Mouse (Mus musculus) left cerebral cortex, postnatal 10 days (tissue): ENCODE data around the gene Zdhhc13. TPM values are rescaled to one million over a fixed set of nuclear protein-coding genes. Genes with fewer than 3 reads are reported as not detected.

Source experiments
- DNase-seq, 2 experiments: peaks; one replicate each; pipeline ENCODE4 v3.0.0; 2021 to 2022; ENCODE audit warnings: low spot score in 2 of 2, mixed read lengths in 1 of 2; ENCODE audit errors: extremely low spot score in 1 of 2
- intact Hi-C: fragments of 180-260 bp; cut with DNase I; formaldehyde crosslinking; loops from one replicate; pipeline ENCODE4 v1.15.1; 2025
- total RNA-seq, 2 experiments: library from RNA; stranded (reverse); gene quantifications; 2 replicates each; pipeline ENCODE4 v1.2.3; 2021

The Zdhhc13 gene
- total RNA-seq, 2 experiments from 2014 or later = 32.4 to 34.0 TPM

DNA sequence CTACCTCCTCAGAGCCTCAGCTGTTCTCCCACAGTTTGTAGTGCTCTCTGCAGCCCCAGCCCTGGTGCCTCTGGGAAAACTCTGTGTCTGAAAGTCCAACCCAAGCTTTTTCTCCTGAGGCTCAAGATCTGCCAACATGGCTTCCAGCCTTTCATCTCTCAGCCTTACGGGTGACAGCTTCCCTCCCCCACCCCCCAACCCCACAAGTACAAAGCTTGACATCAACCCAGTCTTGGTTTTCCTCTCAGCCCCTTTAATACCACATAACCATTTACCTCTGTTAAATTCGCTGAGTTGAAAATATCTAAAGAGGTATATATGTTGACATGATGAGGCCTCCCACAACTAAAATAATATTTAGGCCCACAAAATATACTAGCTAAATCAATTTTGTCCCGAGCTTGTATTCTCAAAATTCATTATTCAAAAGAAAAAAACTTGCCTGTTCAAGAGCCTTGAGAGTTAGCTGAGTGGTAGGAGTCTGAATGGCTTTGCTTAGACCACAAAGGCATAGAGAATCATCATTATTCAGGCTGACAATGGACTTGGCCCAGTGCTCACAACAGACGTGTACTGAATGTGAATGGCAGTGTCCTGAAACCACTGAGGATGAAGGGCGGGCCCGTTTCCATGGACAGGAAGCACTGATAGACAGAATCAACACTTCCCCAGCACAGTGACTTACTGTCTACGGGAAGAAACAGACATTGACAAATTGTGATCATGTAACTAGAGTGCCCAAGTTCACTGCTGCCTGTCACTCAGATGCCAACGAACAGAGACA is 10.9 kb upstream of the Zdhhc13 start:
- DNase-seq = no peak
- intact Hi-C loops = no loop called here

DNA sequence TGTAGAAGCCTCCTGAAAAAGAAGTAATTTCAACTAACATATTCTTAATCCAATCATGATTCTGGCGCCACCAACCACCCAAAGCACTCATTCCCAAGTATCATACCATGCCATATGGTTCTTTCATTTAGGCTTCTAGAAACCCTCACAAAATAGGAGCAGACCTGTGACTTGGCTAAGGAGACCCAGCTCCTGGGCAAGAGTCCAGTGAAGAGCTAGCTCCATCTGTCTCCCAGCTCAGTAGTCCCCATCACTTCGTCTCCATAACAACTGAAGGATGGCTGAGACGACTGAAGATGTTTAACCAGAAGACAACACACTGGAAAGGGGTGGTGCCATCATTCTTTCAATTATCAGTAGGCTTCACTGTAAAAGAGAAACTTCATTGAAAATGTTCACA is 9.7 kb upstream of the Zdhhc13 start:
- DNase-seq = peak; percentile 36 to 68
- intact Hi-C loops = no loop called here

DNA sequence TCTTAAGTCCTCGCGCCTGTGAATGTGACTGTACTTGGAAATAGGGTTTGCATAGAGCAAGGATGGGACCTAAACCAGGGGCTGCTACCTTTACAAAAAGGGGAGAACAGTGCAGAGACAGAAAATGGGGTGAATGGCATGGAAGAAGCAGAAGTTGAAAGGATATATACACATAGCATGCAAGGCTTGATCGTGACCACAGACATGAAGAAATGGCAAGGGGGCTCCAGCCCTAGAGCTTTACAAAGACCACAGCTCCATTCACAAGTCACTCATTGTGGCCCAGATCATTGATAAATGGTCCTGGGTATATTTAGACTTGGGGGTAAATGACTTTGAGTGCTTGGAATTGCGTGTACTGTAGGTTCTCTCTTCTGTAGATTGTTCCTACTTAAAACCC is 6.4 kb upstream of the Zdhhc13 start:
- intact Hi-C loops = no loop called here

DNA sequence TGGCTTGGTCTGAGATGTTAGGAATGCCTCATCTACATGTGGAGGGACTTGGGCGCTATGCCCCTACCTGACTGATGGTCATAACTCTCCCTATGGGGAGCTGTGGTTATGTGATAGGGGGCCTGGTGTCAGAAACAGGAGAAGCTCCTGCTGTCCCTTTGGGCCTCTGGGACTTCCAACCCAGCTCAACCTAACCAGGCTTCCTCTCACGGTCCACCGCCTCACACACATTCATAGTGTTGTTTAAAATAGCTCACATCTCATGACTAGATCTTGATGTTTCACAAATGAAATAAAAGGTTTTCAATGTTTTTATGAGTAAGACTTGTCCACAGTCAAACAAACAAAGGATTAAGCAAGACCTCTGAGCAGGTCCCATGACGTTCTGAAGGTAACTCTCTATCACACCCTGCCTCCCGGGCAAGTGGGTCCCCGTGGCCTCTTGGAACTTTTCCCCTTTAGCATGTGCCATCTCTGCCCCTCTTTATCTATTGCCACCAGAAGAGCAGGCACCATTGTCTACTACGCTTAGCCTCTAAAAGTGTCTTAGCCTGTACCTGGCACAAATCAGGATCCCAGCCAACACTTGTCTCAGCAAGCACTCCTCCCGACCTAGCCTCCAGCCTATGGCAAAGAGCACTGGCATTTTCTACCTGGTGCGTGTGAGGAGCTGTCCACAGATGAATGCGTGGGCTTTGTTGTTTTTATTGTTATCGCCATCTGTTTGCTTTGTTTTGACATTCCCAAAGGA is 3.9 kb upstream of the Zdhhc13 start:
- intact Hi-C loops = loop anchor here (5.0 kb wide), 1 partner anchor 33 kb away; no protein-coding TSS in a partner anchor
- no peak for DNase-seq

More for the DNA sequence above, 6.4 kb upstream of the Zdhhc13 start:
- no peak for DNase-seq

DNA sequence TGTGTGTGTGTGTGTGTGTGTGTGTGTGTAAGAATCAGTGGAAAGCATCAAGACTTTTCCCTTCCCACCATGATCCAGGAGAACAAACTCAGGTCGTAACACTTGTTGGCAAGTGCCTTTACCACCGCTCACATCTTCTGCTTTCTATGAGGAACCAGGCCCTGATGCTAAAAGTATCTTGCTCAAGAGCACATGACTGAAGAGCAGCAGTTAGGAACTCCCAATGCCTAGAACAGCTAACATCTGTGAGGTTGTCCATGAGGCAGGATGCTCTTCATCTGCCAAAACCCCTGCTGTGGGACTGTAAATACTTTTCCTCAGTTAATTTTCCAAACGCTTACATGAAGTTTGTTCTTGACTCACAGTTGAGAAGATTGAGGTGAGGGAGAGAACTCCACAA is 455 bp upstream of the Zdhhc13 start:
- intact Hi-C loops = loop anchor here (5.0 kb wide), 1 partner anchor 36 kb away; no protein-coding TSS in a partner anchor
- DNase-seq = no peak

DNA sequence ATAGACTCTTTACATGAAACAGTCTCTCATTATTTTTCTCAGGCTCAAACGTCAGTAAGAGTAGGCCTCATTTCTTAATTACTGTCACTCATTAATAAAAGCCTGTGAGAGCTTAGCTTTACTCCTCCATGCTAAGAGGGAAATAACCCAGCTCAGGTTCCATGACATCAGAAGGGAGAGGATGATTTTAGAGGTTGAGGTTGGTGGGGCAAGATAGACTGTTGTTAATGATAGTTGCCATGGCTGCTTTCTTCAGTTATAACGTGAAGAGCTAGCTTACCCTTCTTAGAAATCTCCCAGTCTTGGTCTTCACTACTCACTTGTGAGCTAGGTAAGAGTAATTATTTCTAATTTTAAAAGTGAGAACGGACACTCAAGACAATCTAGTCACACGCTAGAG is 1.3 kb downstream of the Zdhhc13 start:
- no peak for DNase-seq
- intact Hi-C loops = no loop called here

DNA sequence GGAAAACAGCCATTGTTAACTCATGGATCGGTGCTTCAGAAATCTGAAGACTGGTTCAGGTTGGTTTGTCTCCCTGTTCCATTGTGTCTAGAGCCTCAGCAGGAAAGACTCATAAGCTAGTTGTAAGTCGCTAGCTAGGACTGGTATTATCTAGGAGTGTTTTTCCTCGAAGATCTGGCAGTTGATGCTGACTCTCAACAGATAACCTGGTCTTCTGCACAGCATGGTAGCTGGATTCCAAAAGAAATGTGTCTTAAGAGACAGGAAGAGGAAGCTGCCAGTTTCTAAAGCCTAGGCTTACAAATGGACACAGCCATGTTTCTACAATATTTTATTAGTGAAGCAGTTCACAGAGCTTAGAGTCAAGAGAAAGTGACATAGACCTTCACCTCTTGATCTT is 2.6 kb downstream of the Zdhhc13 start:
- intact Hi-C loops = no loop called here
- no peak for DNase-seq

DNA sequence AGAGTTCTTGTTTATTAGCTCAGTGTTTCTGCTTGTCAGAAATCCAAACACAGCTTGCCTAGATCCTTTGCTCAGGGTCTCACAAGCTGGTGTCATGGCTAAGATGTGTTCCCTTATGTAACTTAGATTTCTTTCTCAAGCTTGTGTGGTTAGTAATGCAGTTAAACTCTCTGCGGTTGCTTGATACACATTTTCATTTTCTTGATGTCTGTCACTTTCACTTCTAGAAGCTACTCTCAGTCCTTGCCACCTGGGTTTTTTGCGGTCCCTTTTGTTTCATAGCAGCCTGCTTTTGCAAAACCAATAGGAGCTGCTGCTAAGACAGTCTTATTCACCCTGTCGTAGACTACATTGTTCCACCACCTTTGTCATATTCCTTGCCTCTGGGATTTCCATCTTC is 6.3 kb downstream of the Zdhhc13 start:
- intact Hi-C loops = no loop called here
- DNase-seq = no peak

DNA sequence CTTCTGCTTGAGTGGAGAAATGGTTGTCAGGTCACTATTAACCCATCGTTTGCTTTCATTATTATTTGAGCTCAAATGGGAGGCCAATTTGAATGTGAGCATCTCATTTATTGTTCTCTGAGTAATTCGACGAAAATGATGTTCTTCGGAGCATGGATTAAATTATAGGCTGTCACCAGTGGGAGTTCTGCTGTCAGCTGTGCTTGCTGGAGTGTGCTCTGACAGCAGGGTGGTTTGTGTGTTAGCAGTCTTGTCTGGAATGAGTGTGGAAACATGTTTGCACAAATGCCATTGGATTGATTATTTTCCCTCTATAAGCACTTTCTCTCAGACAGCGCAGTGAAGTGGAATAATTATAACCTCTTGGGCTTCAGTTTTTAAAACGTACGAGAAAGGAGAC is 14.6 kb downstream of the Zdhhc13 start:
- intact Hi-C loops = no loop called here
- DNase-seq = no peak

DNA sequence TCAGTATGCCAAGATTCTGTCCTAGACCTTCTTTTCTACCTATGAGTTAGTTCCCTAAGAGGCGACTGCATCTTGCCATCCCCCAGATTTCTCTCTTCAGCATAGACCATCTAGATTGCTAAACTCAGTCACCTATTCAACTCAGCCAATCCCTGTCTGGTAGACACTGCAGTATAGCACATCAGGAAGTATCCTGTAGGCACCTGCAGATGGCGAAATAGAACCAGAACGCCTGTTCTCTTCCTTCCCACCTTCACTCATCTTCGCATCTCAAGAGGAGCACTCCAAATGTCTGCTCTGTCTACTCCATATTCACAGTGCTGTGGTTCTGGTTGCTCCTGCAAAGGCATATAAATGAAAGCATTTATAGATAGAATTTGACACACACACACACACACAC is 17.8 kb downstream of the Zdhhc13 start:
- intact Hi-C loops = no loop called here

DNA sequence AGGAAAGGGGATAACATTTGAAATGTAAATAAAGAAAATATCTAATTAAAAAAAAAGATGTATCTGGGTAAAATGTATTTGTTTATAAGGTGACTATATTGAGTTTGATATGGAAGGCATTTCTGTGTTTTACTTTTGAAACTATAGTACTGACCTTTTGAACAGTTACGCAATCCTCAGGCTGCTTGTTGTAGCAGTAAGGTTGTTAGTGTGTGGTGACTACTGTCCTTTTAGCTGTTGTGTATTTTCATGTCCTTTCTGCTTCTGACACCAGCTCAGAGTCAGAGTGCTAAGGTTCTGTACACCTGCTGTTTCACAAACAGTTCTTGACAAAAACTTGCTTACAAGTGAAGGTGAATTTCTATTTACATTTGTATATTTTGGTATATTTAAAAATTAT is 21.8 kb downstream of the Zdhhc13 start:
- intact Hi-C loops = no loop called here

More for the DNA sequence above, 17.8 kb downstream of the Zdhhc13 start:
- DNase-seq = no peak

DNA sequence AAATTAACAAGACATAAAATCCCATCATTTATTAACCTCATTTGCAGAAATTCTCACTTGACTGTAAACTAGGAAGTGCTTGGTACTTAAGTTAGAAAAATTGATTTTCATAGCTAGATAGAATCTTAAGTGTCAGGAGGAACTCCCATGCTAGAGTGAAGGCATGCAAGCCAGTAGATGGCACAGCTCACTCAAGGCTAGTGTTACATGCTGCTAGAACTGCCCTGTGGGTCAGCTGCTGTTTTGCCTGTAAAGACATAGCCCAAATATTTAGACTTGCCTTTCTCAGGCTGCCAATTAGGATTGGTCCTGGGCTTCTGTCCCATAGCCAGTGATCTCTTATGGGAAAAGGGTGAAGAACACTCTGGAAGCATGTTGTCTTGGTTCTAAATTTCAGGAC is 23.6 kb downstream of the Zdhhc13 start:
- intact Hi-C loops = no loop called here
- DNase-seq = no peak

More for the DNA sequence above, 21.8 kb downstream of the Zdhhc13 start:
- no peak for DNase-seq

DNA sequence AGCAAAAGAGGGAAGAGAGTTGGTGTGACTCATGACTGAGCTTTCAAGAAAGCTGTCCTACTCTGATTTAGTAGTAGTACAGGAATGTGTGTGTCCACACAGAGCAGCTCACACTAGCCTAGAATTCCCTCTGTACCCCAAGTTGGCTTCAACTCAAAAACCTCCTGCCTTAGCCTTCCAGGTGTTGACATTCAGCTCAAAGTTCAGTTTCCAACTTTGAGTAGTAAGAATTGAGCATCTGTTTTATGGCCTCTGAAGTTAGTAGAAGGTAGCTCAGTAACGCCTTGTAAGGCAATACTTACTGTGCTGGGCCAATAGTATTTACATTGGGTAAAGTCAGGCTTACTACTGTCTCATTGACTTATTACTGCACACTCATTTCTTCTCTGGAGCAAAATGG is 24.8 kb downstream of the Zdhhc13 start:
- intact Hi-C loops = no loop called here
- no peak for DNase-seq

DNA sequence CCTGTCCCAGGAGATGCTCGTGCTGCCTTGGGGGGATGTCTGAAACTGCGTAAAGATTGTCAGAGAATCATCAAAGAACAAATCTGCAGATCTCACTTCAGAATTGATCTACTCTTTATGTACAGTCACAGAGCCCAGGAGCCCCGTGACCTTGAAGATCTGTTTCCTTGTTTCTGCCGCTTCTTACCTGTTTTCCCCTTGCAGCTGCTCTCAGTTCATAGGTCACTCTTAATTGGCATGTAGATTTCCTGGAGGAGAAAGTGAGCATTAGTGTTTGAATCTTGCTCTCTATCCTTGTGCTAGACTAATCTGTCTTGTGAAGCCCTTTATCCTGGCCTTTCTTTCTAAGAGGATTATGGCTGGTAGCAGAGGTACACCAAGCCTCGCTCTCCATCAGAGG is 32.9 kb downstream of the Zdhhc13 start:
- intact Hi-C loops = no loop called here
- DNase-seq = no peak

DNA sequence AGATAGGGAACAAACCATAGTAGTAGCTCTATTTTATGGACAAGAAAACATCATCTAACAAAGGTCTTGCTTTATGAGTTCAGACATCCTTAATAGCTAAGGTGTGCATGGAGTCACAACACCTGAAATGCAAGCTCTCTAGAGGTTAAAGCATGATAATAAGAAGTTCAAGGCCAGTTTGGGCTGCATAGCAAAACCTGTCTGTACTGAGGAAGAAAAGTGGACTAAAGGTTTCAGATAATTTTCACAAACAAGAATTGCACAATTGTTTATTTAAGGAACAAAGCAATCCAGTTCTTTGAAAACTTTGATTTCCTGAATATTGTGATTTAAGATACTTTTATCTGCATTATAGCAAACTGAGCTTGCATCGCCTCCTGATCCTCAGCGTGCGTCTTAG is 34.8 kb downstream of the Zdhhc13 start:
- intact Hi-C loops = no loop called here
- no peak for DNase-seq

DNA sequence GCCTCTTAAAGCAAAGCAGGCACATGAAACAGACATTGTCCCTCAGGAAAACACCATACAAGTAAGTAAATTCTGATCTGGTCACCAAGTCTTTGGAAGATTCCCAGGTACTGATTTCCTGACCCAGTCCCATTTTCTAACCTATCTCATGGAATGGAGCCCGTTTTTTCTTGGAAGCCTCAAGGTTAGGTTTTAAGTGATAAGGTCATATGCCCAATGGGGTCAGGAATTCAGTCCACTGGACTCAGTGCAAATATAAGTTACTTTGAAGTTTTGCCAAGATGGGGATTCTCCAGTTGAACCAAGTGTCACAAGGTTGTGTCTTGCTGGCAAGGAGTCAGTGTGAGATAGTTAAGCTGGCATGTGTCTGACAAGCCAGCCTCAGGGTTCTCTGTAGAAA is 35.9 kb downstream of the Zdhhc13 start:
- intact Hi-C loops = no loop called here
- no peak for DNase-seq

DNA sequence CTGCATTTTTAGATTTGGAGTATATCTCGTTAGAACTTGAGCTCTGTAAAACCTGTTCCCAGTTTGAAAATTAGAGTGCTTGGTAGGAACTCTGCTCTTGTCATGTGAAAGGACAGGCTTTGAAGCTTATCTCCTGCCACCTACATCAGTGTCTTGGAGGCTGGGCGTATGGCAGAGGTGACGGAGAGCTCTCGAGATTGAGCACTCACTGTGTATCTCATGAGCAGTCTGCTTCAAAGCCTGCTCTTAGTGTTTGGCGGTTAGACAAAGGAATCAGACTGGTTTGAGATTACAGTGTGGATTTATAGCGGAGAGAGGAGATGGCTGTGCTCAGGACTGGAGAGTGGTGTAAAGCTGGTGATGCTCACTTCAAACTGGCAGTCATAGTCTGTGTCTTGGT is 36.4 kb downstream of the Zdhhc13 start:
- intact Hi-C loops = no loop called here
- DNase-seq = no peak

DNA sequence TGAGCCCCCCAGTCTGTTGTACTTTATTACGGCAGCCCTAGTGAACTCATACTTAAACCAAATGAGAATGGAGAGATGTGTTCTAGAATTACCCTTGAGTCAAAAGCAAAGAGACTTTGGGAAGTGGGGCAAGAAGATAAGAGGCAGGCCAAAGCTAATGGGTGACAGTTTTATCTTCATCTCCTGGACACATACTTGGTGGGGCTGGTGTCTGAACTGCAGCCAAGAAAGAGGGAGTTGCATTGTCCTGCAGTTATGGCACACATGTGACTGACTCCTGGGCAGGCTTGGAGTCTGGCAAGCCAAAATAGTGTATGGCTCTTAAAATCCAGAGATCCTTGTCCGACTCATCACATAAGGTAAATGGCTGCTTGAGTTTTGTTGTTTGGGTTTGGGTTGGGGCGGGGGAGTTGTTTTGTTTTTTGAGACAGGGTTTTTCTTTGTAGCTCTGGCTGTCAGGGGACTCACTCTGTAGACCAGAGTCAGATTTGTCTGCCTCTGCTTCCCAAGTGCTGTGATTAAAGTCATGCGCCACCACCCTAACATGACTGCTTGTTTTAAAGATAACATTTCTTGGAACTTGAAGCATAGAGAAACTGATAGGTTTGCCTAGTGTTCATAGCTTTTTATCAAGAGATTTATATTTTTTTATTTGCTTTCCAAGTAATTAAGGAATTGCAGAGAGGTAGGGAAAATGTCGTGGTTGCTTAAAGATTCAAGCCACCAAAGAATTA is 40.5 kb downstream of the Zdhhc13 start:
- intact Hi-C loops = no loop called here
- no peak for DNase-seq

DNA sequence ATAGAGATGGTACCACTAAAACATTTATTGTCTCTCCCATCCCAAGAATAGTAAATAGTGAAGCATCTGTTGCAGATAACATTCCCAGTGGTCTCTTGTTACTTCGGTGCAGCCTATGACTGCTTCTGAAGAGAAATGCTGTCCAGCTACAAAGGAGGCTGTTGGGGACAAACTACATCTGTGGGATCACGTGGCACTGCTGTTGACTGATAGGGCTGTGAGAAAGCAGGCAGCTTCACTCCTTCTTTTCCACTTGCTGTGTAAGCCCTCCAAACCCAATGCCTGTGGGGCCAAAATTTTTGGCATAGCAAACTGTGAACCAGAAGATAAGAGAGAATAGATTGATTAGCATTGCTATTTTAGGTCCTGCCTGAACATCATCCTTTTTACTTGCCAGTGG is 41.6 kb downstream of the Zdhhc13 start:
- DNase-seq = no peak
- intact Hi-C loops = loop anchor here (5.0 kb wide), 1 partner anchor 47 kb away; no protein-coding TSS in a partner anchor
